Mouse (Mus musculus) heart, embryonic 12.5 days (tissue): ENCODE measurements around the gene Smco4. TPM values are rescaled to one million over a fixed set of nuclear protein-coding genes. Genes with fewer than 3 reads are reported as not detected.
"Not testable (repeated sequence)": the region's sequence is repeated elsewhere in the genome, so short reads cannot be mapped to it uniquely, and the experiment has no call there.

Experiments used
- ATAC-seq: fragments of 200-750 bp; cut with Nextera tagmentation; 2 replicates; pipeline ENCODE4 v1.8.0; 2017; ENCODE audit warnings: moderate TSS enrichment, moderate library complexity; ENCODE audit not compliant: insufficient number of reproducible peaks, low FRiP score
- H3K27ac ChIP-seq: fragments of 300-500 bp; sonication (generic); 2 replicates; pipeline ENCODE4 v1.5.1; 2016; ENCODE audit warnings: mild to moderate bottlenecking, moderate library complexity; ENCODE audit not compliant: poor library complexity, severe bottlenecking
- H3K27me3 ChIP-seq: fragments of 300-500 bp; sonication (generic); replicated peaks from 2 replicates; pipeline ENCODE4 v1.6.1; 2016; ENCODE audit warnings: mild to moderate bottlenecking, moderate library complexity
- H3K36me3 ChIP-seq: fragments of 300-500 bp; sonication (generic); 2 replicates; pipeline ENCODE4 v1.6.1; 2016; ENCODE audit warnings: mild to moderate bottlenecking, moderate library complexity
- H3K4me1 ChIP-seq: fragments of 300-500 bp; sonication (generic); replicated peaks from 2 replicates; pipeline ENCODE4 v1.6.1; 2016; ENCODE audit warnings: mild to moderate bottlenecking
- H3K4me2 ChIP-seq: fragments of 300-500 bp; sonication (generic); 2 replicates; pipeline ENCODE4 v1.6.1; 2016; ENCODE audit warnings: mild to moderate bottlenecking, moderate library complexity
- H3K4me3 ChIP-seq: fragments of 300-500 bp; sonication (generic); 2 replicates; pipeline ENCODE4 v1.5.1; 2016; ENCODE audit warnings: mild to moderate bottlenecking
- H3K9ac ChIP-seq: fragments of 300-500 bp; sonication (generic); 2 replicates; pipeline ENCODE4 v1.6.1; 2016; ENCODE audit warnings: mild to moderate bottlenecking, moderate library complexity
- H3K9me3 ChIP-seq: fragments of 300-500 bp; sonication (generic); replicated peaks from 2 replicates; pipeline ENCODE4 v1.6.1; 2016; ENCODE audit warnings: mild to moderate bottlenecking, moderate library complexity
- WGBS: fragments of 180-500 bp; shearing (Covaris S2); methylation state at CpG from one replicate; pipeline ENCODE4 v1.1.7; 2016; 5-methylcytosine and 5-hydroxymethylcytosine counted together
- polyA plus RNA-seq: library from polyadenylated mRNA; unstranded; fragments of >200 nt; fragmentation: Nextera tagmentation; extraction: Ambion mirVana; gene quantifications from 2 replicates; pipeline ENCODE4 v1.2.1, GENCODE M21; 2016

Gene Smco4
- polyA plus RNA-seq, 1 experiment from 2014 or later: 1.9 TPM

DNA sequence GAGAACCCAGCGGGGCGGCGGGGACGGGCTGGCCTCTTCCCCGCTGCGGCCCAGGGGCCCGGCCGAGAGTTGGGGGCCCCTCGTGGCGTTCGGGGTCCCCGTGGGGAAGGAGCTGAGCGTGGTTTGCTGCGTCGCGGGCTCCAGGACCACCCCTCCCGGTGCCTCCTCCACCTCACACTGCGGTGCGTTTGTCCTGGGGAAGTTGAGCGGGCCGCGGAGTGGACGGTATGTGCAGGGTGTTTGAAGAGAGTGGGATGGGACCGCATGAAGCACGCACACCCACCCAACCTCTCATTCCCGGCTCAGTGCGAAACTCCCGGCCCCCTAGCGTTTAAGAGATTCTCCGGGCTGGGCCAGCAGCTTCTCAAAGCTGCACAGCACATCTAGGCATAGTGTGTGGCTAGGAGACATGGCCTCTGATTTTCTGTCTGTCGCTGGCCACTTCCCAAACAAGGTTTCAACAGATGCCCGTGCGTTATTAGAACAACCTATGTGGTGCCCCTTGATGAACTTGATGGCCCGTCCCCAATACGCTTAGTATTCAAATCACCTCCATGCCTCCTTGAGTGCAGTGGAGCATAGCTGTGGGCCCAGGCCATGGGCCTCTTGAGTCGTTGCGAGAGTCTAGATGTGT lies 810 bp downstream of the Smco4 start:
- Histone ChIP-seq H3K36me3 (no peaks in the 10 kb centered on the region), H3K9me3 (no peaks in the 10 kb centered on the region), H3K4me1 (peaks cover 45% of the 10 kb centered on the region), H3K9ac (peak overlapping the region; percentile 94), H3K4me2 (peak overlapping the region; percentile 97), H3K27me3 (no peaks in the 10 kb centered on the region), H3K27ac (peak overlapping the region; percentile 24; the same call in 1 of the 2 replicates), H3K4me3 (peak overlapping the region; percentile 93)
- 6% methylated on average over 30 of the region's 37 CpGs for WGBS
- ATAC-seq: peak; percentile 66

DNA sequence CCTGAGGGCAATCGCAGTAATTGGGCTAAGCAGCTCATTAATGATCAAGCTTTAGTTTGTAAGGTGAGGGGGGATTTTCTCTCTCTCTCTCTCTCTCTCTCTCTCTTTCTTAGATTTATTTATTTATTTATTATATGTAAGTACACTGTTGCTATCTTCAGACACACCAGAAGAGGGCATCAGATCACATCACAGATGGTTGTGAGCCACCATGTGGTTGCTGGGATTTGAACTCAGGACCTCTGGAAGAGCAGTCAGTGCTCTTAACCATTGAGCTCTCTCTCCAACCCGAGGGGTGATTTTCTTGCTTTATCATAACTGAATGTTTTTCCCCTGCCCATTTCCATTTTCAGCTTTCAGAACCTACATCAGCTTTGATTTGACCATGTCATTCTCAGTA lies 2.0 kb downstream of the Smco4 start:
- H3K4me1 ChIP-seq: peaks cover 40% of the 10 kb centered on the region
- H3K4me3 ChIP-seq, H3K9me3 ChIP-seq, H3K27ac ChIP-seq, H3K27me3 ChIP-seq, H3K9ac ChIP-seq, H3K4me2 ChIP-seq, H3K36me3 ChIP-seq, ATAC-seq: not testable (repeated sequence)
- 84% methylated on average over 2 of the region's 2 CpGs for WGBS

DNA sequence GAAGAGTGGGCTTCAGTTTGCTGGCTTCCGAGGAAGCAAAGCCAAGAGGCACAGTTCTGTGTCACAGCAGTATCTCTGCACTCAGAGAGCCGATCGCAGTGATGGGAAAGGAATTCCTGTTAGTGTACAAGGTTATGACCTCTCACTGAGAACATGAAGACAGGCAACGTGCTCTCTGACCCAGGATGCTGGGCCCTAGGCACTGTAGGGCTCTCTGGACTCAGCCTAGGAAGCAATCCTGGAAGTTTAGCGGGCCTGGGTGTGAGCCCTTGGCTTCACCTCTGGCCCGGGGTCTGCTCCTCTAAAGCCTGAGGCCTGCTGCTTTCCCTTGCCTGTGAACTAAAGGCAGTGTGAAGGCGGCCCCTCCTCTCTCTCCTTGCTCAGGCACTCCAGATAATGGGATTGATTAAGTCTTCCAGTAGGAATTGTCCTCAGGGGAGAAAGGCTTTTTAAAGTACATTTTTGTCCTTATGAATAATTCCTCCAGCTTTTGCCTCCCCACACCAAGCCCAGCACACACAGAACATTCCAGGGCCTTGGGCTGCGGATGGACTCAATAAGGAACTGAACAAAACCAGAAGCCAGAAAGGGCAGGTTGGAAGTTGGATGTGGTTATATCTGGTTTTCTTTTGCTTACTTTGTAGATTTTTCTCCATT lies 2.8 kb downstream of the Smco4 start:
- Histone ChIP-seq H3K9ac (peak overlapping the region; percentile 24; the same call in 1 of the 2 replicates), H3K27ac (peak overlapping the region; percentile 35; the same call in 1 of the 2 replicates), H3K4me3 (no peak overlapping the region), H3K4me2 (no peak overlapping the region), H3K4me1 (peaks cover 37% of the 10 kb centered on the region), H3K9me3 (no peaks in the 10 kb centered on the region), H3K36me3 (no peaks in the 10 kb centered on the region), H3K27me3 (no peaks in the 10 kb centered on the region)
- WGBS: 29% methylated on average over 8 of the region's 8 CpGs
- ATAC-seq: no peak

DNA sequence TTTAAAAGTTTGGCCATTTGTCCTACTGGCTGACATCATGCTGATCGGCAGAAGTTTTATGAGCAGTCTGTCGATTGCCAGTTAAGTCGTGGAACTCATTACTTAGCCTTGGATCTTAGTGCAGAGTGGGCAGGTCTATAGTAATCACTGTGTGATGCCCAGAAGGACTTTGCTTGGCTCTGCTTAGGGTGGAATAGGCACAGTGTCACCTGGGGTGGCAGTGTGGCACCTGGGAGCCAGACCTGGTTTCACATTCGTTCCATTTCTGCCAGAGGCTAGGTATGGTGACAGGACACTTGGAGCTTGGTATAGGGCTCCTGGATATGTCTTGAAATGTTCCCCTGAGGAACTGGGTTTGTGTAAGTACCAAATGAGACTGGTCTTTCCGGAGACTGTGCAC lies 6.8 kb downstream of the Smco4 start:
- Histone ChIP-seq H3K9me3 (no peaks in the 10 kb centered on the region), H3K27me3 (no peaks in the 10 kb centered on the region), H3K9ac (no peak overlapping the region), H3K4me1 (peaks cover 59% of the 10 kb centered on the region), H3K27ac (no peak overlapping the region), H3K4me2 (no peak overlapping the region), H3K36me3 (no peaks in the 10 kb centered on the region), H3K4me3 (no peak overlapping the region)
- 87% methylated on average over 5 of the region's 5 CpGs for whole genome bisulfite sequencing
- ATAC-seq: no peak

DNA sequence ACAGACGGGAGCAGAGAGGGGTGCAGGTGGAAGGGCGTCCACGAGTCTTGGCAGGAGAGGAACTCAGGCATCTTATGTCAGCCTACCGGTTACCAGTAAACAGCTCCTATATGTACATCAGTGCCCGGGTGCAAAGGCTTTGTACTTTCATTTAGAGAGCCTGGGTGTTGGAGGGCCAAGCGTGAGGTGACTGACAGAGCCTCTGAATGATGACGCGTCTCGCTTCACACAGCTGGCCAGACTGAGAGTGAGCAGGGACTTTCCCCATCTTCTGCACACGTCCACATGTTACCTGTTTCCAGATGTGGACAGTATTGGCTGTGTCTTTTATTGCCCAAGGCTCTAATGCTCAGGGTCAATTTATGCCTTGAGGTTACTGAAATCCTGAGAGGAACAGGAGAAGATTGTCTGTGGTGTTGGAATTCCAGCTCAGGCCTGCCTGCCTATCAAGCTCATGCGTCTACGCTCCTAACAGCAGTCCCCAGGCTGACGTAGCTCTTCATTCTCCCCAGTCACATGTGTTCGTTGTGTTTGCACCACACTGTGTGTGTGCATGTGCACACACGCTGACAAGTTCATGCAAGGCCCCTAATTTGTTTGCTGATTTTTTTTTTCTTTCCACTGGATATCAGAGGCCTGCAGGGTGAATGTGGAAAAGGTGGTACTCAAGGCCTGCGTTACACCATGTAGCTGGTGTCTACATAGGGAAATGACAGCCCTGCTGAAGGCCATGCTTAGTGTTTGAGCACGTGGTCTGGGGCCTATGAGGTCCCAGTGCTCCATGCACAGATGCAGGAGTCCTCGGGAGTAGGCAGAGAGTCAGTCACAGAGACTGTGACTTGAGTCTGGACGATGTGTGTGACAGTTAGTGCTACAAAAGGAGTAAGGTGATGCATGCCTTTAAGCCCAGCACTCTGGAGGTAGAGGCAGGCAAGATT lies 8.4 kb downstream of the Smco4 start:
- ATAC-seq: no peak
- 66% methylated on average over 19 of the region's 19 CpGs for WGBS

DNA sequence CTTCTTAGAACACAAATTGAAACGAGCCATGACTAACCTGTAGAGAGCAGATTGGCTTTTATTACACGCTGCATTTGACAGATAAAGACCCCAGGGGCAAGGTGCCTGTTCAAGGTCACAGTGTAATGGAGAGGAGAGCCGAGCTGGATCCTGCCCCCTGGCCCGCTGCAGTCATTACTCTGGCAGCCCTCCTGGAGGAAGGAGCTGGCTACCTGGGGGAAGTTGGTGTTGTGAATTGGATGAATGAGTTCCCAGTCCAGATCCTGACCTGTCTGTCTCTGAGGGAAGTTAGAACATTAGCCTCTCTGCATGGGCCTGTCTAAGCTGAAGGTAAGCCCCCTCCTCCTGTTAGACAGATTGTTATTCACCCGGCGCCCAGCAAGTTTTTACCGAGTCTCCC lies 9.2 kb downstream of the Smco4 start:
- H3K27me3 ChIP-seq: no peaks in the 10 kb centered on the region
- H3K9ac ChIP-seq: no peak overlapping the region
- no peak overlapping the region for H3K4me3 ChIP-seq
- H3K4me1 ChIP-seq: peaks cover 63% of the 10 kb centered on the region
- ATAC-seq: no peak
- WGBS: 56% methylated on average over 7 of the region's 7 CpGs
- H3K4me2 ChIP-seq: no peak overlapping the region
- H3K27ac ChIP-seq: no peak overlapping the region
- no peaks in the 10 kb centered on the region for H3K36me3 ChIP-seq
- no peaks in the 10 kb centered on the region for H3K9me3 ChIP-seq

More for the DNA sequence above, 8.4 kb downstream of the Smco4 start:
- H3K4me1 ChIP-seq: peaks cover 58% of the 10 kb centered on the region
- no peak overlapping the region for H3K9ac ChIP-seq
- H3K4me3 ChIP-seq: no peak overlapping the region
- H3K36me3 ChIP-seq: no peaks in the 10 kb centered on the region
- H3K4me2 ChIP-seq: no peak overlapping the region
- H3K27me3 ChIP-seq: no peaks in the 10 kb centered on the region
- no peaks in the 10 kb centered on the region for H3K9me3 ChIP-seq
- H3K27ac ChIP-seq: no peak overlapping the region

DNA sequence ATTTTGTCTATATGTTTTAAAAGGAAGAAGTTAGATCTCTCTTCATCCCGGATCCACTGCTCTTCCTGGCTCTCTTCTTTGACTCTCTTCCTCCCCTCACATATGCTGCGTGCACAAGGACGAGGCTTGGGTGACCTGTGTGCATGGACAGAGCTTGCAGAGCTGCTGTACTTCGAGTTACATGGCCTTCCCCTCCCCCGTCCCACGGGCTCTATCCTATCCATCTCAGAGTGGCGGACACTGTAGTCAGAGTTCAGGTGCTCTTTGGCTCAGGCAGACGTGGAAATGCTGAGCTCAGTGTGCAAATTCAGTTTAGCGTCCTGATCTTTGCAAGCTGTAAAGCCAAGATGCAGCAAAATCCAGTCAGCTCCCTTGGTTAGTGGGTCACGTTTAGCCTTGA lies 10.1 kb downstream of the Smco4 start:
- H3K4me2 ChIP-seq: no peak overlapping the region
- no peaks in the 10 kb centered on the region for H3K27me3 ChIP-seq
- no peak overlapping the region for H3K9ac ChIP-seq
- ATAC-seq: no peak
- H3K36me3 ChIP-seq: no peaks in the 10 kb centered on the region
- no peaks in the 10 kb centered on the region for H3K9me3 ChIP-seq
- no peak overlapping the region for H3K27ac ChIP-seq
- whole genome bisulfite sequencing: 65% methylated on average over 10 of the region's 10 CpGs
- peaks cover 66% of the 10 kb centered on the region for H3K4me1 ChIP-seq
- no peak overlapping the region for H3K4me3 ChIP-seq

DNA sequence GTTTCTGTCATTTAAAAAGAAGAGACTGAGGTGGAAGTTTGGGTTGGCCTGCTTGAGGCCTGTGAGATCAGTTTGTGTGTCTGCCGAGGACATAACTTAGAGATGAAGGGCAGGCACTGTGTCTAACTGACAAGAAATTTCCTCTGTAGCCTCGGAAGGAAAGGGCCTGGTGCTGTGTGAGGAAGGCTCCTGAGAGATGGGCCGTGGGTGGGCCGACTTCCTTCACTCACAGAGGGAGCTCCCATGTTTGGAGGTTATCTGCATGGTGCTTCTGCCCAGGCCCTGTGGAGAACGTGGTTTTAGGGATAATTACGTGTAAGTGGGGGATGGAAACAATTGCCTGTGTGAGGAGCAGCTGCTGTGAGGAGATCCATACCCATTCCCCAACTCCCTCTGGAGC lies 10.6 kb downstream of the Smco4 start:
- no peak for ATAC-seq
- no peaks in the 10 kb centered on the region for H3K9me3 ChIP-seq

DNA sequence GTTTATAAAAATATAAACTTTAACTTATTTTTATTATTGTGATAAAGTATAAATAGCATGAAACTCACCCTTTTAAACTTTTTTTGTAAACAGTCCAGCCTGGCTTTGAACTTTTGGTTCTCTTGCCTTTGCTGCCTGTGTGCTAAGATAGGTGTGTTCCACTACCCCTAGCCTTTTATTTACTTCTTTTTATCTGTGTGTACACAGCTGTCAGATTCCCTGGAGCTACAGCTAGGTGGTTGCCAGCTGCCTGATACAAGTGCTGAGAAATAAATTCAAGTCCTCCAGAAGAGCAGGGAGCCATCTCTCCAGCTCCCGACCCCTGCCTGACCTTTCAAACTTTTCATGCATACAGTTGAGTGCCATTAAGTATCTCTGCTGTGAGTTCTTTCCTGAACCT lies 12.1 kb downstream of the Smco4 start:
- 23% methylated on average over 1 of the region's 1 CpGs for WGBS
- Histone ChIP-seq H3K9ac (no peak overlapping the region), H3K4me1 (peaks cover 70% of the 10 kb centered on the region), H3K4me3 (no peak overlapping the region), H3K9me3 (no peaks in the 10 kb centered on the region), H3K36me3 (no peaks in the 10 kb centered on the region), H3K4me2 (no peak overlapping the region), H3K27ac (no peak overlapping the region), H3K27me3 (no peaks in the 10 kb centered on the region)
- no peak for ATAC-seq

More for the DNA sequence above, 10.6 kb downstream of the Smco4 start:
- 41% methylated on average over 6 of the region's 6 CpGs for WGBS
- Histone ChIP-seq H3K36me3 (no peaks in the 10 kb centered on the region), H3K27ac (no peak overlapping the region), H3K4me3 (no peak overlapping the region), H3K4me2 (no peak overlapping the region), H3K4me1 (peaks cover 70% of the 10 kb centered on the region), H3K9ac (no peak overlapping the region), H3K27me3 (no peaks in the 10 kb centered on the region)

DNA sequence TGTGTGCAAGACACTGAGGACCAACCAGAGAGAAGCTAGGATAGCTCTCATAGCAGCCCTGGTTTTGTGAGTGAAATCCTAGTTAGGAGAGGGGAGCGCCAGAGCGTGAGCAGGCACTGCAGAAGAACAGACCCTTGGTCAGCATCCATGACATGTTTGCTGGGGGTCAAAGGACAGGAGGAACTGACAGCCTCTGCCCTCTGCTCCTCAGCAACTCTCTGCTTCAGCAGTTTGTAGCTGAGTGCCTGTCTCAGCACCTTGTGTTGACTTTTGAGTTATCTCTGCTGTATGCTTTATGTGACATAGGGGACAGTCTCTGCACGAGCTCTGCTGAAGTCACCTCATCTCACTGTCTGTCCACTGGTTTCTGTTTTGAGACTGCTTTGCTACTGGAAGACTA lies 13.6 kb downstream of the Smco4 start:
- Histone ChIP-seq H3K9me3 (no peaks in the 10 kb centered on the region), H3K4me2 (no peak overlapping the region), H3K4me3 (no peak overlapping the region), H3K4me1 (peaks cover 65% of the 10 kb centered on the region), H3K27ac (no peak overlapping the region), H3K27me3 (no peaks in the 10 kb centered on the region), H3K36me3 (no peaks in the 10 kb centered on the region), H3K9ac (no peak overlapping the region)
- ATAC-seq: no peak
- WGBS: 60% methylated on average over 3 of the region's 3 CpGs

DNA sequence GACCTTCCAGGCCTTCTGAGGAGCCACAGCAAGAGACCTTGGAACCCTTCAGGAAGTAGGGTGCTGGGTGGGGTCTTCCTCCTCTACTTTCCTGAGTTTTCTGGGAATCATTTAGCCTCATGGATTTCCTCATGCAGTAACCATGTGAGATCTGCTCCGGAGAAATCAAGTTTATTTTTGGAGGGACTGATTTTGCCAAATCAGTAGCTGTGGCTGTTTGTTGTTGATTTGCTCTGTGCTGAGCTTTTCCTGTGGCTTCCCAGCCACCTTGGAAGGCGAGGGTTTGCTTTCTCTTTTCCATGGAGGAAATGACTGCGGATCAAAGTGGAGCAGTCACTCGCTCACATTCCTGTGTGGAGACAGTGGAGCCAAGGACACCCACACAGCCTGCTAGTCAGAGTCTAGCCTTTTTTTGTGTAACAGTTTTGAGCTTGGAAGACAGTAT lies 14.2 kb downstream of the Smco4 start:
- Histone ChIP-seq H3K36me3 (no peaks in the 10 kb centered on the region), H3K4me2 (no peak overlapping the region), H3K9ac (no peak overlapping the region), H3K27me3 (no peaks in the 10 kb centered on the region), H3K9me3 (no peaks in the 10 kb centered on the region), H3K4me3 (no peak overlapping the region), H3K27ac (peak overlapping the region; percentile 26), H3K4me1 (peaks cover 65% of the 10 kb centered on the region)
- no peak for ATAC-seq
- WGBS: 42% methylated on average over 4 of the region's 4 CpGs
